Mouse (Mus musculus): ENCODE data around the gene Lctl.

DNA sequence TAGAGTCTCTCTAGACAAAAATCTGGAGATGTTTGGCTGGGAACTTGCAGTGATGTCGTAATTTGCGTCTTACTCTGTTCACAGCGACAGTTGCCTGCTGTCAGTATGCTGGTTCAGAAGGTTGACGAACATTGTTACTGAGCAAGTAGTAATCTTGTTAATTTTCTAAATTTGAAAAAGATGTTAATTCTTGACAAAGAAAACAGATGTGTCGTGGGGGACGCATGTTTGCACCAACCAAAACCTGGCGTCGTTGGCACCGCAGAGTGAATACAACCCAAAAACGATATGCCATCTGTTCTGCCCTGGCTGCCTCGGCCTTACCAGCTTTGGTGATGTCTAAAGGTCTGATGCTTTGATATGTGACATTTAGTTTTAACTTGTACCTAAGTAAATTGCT, 58.4 kb downstream of the Lctl start:
- no peak for TF ChIP-seq CTCF (IDR thresholded peaks at IDR 0.05; ENCODE audit: low read depth, low read length)
- TF ChIP-seq POLR2A (IDR thresholded peaks at IDR 0.05; ENCODE audit: borderline replicate concordance, low read depth, low read length) = no peak
